Mouse (Mus musculus) cerebral cortex, adult 2 months (tissue): ENCODE results near the gene Fetub.

Experiments
- WGBS: fragments of 180-500 bp; shearing (Covaris S2); methylation state at CpG from one replicate; pipeline ENCODE4 v1.1.7; 2018; 5-methylcytosine and 5-hydroxymethylcytosine counted together

Fetub gene

DNA sequence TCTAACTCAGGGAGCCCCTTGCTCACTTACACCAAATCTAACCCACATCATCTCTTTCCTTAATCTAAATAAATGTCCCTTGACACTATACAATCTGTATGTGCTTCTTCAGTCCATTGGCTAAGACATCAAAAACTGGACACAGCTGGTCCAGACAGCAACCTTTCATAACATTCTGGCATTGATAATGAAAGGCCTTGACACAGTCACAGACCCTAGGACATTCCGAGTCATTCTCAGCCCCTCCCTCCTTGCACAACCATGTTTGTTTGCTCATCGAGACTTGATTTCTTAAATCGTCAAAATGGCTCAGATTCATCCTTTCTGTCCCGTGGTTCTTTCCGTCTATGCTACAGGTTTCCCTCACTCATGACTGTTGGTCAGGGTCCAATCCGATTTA lies 8.8 kb upstream of the Fetub start:
- 87% methylated on average over 6 of the region's 6 CpGs for WGBS

DNA sequence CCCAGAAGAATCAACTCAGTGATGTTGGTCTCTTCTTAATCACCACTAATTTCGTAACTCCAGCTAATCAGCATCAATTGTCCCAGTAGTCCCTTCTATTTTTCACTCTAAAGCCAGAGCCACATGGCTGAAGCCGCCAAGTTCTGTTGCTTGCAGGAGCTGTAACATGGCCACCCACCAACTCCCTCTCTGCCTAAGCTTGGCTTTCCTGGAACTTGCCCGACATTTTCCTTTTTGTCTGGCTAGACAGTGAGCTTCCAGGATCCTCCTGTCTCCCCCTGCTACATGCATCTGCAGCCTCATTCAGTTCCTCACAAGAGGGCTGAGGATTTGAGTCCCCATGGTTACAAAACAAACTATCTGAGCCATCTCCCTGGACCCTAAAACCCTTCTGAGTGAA lies 6.1 kb upstream of the Fetub start:
- WGBS = 69% methylated on average over 3 of the region's 3 CpGs

DNA sequence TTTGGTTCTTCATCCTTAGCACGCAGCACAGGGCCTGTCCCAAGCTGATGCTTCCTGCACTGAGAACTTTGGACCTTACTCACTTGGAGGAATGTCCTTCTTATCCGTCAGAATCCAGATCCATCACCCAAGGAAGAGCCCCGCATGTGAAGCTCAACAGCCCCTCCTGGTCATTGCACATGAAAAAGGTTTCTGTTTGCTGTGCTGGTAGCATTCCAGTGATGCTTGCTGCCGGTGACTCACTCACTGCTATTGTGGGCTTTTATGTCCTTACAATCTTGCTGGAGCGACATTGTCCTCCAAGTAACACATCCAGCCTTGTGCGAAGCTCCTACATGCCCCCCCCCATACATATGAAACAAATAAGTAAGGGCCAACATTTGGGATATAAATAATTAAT lies 5.2 kb upstream of the Fetub start:
- WGBS = 63% methylated on average over 6 of the region's 6 CpGs

DNA sequence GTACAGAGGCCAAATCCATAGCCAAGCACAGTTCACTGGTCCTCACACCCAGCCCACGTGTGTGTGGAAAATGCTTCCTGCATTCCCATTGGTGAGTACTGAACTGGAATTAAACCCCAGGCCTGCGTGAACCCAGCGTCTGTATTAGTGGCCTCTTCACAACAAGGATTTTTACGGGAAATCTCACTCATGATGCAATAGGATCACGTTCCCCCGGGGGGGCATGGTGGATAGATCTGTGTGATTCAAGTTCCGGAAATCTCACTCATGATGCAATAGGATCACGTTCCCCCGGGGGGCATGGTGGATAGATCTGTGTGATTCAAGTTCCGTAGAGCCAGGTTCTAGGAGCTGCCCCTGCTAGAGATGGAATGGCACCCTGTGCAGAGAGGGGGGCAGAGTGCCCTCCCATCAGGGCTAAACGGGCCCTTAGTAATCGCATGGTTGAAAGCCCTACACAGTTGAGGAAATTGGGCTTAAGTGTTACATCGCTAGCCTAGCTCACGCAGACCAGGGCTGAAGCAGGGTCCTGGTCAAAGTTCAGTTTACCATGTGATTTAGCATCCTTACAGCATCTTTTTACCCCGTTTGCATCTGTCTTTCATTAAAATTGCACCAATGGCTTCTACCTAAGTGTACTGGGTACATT lies 654 bp downstream of the Fetub start:
- 77% methylated on average over 15 of the region's 15 CpGs for WGBS

DNA sequence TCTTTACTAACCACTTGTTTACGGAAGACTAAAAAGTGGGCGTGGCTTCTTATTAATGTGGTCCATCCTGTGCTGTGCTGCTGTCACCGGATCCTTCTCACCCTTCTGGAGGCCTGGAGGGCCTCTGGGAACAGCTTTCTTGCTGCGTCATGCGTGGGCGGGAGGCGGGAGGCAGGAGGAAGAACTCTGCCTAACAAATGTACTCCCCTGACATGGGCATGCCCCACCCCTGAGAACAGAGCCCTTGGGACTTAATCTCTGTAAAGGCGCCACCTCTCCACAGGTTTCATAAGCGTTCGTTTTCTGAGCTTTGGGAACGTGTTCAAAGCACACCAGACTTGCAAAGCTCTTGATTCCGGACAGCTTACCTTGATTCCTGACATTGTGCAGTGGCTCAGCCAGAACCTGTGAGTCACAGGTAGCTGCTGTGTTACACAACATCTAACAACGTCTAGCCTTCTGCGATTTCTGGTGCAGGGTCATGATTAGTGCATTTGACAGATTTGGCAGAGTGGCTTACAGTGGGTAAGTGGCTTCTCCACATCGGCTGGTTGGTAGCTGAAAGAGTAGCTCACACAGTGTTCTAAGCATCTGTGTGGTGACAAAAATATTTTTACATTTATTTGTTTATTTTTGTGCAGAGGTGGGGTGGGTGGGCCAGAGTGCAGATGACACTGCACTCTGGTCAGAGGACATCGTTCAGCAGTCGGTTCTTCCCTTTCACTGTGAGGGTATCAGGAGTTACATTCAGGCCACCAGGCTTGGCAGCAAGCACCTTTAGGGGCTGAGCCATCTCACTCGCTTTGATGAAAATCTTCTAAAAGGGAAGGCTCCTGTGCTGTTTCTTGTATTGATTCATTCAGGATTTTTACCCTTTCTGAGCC lies 2.1 kb downstream of the Fetub start:
- WGBS = 68% methylated on average over 18 of the region's 18 CpGs

DNA sequence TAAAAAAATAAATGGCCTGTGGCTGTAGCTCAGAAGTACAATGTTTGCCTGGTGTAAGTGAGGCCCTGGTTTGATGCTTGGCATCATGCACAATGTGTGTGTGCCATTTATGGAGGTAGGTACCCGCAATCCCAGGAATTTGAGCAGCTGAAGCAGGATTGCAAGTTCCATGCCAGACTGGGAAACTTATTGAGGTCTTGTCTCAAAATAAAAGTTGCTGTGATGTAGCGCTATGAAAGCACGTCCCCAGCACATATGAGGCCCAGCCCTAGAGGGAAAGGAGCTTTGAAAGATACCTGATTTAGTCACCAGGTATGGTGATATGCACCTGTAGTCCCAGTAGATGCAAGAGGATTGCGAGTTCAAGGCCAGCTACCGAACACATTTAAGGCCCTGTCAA lies 3.6 kb downstream of the Fetub start:
- 86% methylated on average over 5 of the region's 5 CpGs for WGBS

DNA sequence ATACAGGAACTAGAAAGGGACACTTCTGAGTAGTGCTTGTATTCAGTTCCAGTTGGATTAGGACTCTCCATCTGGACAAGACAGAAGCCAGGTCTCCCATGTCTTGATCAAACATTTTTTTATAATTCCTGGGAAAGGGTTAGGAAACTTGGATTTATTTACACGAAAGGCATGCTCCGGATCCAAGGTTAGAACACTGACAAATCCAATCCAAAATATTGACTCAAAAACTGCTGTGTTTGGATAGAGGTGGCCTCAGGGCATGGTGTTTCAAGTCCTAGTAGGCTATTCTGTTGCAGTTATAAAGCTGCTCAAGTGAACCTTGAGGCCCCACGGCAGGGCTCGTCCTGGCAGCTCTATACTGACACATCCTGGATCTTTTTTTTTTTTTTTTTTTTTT lies 4.3 kb downstream of the Fetub start:
- WGBS = 81% methylated on average over 4 of the region's 4 CpGs

DNA sequence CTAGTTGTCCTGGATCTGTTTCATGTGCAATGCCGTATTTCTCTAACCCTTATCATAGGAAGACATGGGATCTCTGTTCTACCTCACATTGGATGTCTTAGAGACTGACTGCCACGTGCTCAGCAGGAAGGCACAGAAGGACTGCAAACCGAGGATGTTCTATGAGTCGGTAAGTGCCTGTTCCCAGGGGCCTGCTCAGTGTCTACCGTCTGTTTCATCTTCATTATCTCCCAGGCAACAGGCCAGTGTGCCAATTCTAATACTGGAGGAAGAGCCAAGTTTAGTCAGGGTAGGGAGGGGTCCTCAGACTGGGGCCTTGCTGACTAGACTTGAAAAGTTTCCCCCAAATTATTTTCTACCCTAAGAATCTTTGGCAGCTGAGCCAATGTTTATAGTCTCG lies 11.4 kb downstream of the Fetub start:
- WGBS = 46% methylated on average over 6 of the region's 6 CpGs

DNA sequence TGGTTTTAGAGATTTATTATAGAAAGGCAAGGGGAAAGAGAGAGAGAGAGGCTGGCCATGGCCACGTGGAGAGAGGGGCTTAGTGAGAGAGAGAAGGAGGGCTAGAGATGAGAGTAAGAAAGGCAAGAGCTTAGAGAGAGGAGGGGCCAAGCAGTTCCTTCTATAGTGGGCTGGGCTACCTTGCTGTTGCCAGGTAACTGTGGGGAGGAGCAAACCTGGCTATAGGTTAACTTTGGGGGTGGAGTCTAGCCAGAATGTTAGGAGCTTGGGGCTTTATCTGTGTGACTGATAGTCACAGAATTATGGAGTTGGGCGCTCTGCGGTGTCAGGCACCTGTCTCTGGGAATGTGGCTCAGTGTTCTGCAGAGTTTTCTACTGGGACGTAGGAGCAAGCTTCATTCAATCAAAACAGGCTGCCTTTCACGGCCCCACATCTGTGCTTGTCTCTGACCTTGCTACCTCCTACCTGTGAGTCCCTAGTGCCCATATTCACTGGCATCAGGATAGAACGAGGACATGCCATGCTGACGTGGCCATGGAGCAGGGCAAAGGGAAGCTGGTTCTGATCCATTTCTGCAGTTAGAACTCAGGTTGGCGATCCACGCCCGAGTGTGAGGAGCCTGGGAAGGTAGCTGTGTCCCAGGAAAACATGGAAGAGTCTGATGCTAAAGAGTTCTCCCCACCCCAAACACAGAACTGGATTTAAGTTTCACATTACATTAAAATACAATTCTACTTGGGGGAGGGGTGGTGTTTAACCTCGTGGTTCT lies 13.5 kb downstream of the Fetub start:
- WGBS = 86% methylated on average over 11 of the region's 11 CpGs

DNA sequence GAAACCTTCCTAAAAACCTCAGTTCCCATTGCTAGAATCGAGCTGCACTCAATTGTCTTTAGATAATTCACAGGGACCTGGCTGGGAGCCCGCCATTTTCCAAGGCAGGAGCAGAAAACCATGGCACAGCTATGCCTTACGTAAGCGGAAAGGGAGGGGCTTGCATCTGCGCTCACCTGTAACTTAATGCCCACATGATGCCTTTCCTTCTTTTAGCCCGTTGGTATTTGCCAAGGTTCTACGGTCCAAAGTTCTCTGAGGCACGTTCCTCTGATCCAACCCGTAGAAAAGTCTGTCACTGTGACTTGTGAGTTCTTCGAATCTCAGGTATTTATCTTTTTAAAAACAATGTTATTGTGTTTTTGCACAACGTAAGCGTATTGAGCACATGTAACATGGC lies 19.5 kb downstream of the Fetub start:
- 91% methylated on average over 12 of the region's 12 CpGs for WGBS

DNA sequence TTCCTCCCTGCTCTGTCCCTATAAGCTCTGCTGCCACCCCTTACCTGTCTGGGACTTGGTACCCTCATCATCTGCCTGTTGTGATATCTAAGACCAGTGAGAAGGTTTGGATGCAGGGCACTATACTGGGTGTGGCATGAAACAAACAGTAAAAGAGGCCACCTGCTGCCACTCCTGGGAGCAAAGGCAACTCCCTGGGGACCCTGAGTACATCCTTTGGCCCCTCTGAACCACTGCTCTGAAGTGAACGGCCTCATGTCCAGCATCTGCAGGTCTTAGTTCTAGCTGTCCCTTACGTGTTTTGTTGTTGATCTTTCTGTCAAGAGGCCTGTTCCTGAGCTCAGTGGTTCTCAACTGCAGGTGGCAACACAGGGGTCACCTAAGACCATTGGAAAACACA lies 20.4 kb downstream of the Fetub start:
- 80% methylated on average over 2 of the region's 2 CpGs for WGBS

DNA sequence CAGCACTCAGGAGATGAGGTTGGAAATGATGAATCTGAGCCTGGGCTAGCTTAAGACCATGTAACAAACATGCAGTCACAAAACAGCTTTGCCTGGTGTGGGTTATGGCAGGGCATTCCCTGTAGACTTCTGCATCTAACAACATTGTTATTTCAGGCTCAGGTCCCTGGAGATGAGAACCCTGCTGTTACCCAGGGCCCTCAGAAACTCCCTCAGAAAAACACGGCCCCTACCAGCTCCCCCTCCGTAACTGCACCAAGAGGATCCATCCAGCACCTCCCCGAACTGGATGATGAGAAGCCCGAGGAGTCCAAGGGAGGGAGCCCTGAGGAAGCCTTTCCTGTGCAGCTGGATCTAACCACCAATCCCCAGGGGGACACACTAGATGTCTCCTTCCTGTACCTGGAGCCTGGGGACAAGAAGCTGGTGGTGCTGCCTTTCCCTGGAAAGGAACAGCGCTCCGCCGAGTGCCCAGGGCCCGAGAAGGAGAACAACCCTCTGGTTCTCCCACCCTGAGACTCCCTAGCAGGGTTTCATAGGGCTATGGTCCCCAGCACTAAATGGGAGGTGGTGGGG lies 21.1 kb downstream of the Fetub start:
- 76% methylated on average over 8 of the region's 8 CpGs for WGBS

DNA sequence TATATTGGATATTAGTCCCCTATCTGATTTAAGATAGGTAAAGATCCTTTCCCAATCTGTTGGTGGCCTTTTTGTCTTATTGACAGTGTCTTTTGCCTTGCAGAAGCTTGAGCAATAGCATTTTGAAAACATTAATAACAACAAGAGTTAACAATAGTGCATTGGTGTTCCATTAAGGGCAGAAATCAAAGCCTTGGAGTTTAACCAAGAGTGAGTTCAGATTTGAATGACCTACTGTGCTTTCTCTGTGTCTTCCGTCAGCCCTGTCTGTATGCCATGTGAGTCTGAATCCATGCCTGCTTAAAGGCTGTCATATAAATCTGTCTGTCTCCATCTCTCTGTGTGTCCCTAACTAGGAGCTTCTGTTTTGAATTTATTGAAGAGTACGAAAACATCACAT lies 29.2 kb downstream of the Fetub start:
- 79% methylated on average over 2 of the region's 2 CpGs for WGBS

DNA sequence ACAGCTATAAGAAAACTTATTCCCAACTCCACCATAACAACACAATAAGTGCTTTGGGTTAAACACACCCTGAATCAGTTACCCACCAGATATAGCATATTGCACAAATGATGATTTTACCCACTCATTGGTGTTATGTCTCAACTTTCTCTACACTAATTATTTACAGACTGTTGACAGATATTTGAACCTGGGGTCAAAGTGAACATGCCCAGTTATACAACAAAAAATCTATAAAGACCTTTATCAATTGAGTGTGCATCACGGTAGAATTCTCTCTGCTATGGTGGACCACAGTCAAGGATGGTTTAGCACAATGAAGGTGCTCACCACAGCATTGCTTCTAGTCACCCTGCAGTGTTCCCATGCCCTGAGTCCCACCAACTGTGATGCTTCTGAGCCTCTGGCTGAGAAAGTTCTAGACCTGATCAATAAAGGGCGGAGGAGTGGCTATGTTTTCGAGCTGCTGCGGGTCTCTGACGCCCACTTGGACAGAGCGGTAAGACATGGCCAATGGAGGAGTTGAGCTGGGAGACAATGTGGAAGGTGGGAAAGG lies 32.8 kb downstream of the Fetub start, which contains the start of gene Hrg:
Gene Hrg, plus strand, starts transcription at position 233 of the 556 bp plus-strand sequence.
- WGBS = 94% methylated on average over 6 of the region's 6 CpGs

DNA sequence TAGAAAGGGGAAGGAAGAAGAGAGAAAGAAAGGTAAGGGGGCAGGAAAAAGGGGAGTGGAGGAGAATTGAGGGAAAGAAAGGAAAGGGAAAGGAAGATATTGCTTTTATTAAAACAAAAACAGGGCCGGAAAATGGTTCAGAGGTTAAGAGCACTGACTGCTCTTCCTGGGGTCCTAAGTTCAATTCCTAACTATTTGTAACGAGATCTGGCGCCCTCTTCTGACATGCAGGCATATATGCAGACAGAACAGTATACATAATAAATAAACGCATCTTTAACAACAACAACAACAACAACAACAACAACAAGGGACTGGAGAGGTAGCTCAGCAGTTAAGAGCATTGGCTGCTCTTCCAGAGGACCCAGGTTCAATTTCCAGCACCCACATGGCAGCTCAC lies 34.9 kb downstream of the Fetub start:
- 49% methylated on average over 4 of the region's 4 CpGs for WGBS

DNA sequence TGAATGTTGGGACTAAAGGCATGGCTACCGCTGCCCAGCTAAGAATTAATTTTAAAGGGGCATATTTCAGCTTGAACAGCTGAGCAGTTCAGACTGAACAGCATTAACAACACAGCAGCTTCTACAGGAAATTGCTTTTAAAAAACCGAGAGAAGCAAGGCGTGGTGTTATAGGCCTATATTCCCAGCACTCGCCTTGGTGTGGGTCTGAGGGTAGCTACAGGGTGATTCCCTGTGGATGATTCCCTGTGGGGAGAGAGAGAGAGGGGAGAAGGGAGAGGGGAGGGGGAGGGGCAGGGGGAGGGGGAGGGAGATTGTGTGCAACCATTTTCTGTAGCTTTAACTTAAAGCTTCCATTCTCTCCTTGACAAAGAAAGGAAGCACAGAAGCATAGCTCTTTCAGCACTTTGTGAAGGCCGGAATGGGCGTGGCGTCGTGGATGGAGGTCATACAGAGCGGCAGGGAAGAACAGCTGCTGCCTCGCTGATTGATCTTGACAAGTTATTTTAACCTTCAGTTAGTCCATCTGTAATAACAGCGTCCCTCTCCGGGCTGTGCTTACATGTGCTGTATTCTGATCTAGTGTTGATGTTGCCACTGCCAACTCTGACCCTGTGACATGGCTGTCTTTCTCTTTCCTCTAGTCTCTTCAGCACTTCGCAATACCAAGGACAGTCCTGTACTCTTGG lies 37.4 kb downstream of the Fetub start:
- 72% methylated on average over 13 of the region's 13 CpGs for WGBS

DNA sequence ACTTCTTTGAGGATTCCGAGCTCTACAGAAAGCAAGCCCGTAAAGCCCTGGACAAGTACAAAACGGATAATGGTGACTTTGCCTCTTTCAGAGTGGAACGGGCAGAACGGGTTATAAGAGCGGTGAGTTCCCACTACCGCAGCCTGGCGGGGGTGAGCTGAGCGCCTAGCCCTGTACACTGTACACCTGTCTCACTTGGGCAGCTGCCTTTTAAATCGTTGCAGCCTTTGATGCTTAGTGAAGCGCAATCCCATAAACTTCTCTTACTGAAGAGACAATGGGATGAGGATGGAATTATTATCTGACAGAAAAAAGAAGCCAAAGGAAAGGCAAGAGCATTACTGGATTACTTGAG lies 37.9 kb downstream of the Fetub start:
- 81% methylated on average over 11 of the region's 11 CpGs for WGBS

DNA sequence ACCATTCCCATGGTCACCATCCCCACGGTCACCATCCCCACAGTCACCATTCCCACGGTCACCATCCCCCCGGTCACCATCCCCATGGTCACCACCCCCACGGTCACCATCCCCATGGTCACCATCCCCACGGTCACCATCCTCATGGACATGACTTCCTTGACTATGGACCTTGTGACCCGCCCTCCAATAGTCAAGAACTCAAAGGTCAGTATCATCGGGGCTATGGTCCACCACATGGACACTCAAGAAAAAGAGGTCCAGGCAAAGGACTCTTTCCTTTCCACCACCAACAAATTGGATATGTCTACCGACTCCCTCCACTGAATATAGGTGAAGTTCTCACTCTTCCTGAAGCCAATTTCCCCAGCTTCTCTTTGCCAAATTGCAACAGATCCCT lies 42.9 kb downstream of the Fetub start:
- 90% methylated on average over 8 of the region's 8 CpGs for WGBS

DNA sequence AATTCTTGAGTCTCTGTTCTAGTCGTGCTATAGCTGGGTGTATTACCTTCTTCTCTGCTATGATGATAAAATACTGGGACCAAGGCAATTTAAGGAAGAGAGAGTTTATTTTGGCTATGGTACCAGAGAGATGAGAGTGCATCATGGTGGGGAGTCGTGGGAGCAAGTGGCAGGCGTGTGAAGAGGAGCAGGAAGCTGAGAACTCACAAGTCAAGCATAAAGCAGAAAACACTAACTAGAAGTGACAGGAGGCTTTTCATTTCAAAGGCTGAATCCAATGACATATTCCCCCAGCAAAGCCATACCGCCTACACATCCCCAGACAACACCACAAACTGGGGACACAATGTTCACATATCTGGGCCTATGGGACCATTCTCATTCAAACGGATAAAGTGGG lies 44.1 kb downstream of the Fetub start:
- WGBS = 72% methylated on average over 5 of the region's 5 CpGs

DNA sequence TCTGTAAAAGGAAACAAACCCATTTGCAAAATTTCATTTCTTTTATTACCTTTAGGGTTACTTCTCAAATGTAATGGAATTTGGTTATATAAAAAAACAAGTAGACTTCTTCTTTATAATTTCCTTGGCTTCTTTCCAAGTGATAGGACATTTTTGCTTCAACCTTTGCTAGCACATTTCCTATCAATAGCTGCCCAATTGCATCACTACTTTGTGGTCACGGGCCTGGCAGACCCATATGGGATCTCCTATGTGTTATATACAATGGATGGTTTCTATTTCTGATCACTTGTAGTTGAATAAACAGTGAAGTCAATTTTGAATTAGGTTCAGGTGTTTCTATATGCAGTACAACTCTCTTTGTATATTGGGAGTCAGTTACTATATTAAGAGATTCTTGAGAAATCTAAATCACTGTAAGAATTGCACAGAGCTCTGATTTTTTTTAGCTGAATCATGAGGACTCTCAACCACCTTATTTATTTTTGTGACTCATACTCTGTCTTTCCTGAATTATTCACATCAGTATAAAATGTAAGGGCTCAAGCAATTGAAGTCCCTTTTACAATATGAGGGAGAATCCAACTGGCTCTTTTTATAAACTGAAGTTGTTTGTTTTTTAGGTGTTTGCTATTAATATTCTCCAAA lies 49.4 kb downstream of the Fetub start:
- 38% methylated on average over 1 of the region's 1 CpGs for WGBS
